Mouse (Mus musculus) gastrocnemius, adult 2 months (tissue): ENCODE data around the gene Asic2. TPM values are rescaled to one million over a fixed set of nuclear protein-coding genes. Genes with fewer than 3 reads are reported as not detected.

Experiments
- DNase-seq: peaks from one replicate; pipeline ENCODE4 v3.0.0; 2022
- H3K27ac ChIP-seq: fragments of 200-600 bp; 2 replicates; pipeline ENCODE4 v1.8.1; 2022; ENCODE audit warnings: mild to moderate bottlenecking
- H3K4me3 ChIP-seq: fragments of 200-600 bp; 2 replicates; pipeline ENCODE4 v1.8.1; 2022; ENCODE audit warnings: mild to moderate bottlenecking, moderate library complexity
- CTCF ChIP-seq: fragments of 200-600 bp; IDR thresholded peaks from 2 replicates; pipeline ENCODE4 v1.8.1; 2022; ENCODE audit warnings: antibody characterized with exemption, mild to moderate bottlenecking, moderate library complexity
- intact Hi-C: fragments of 180-260 bp; cut with DNase I; formaldehyde crosslinking; loops from one replicate; pipeline ENCODE4 v1.15.1; 2025
- total RNA-seq, 2 experiments: library from RNA; stranded (reverse); gene quantifications; 2 replicates each; pipeline ENCODE4 v1.2.3; 2021

The Asic2 gene
- total RNA-seq, 2 experiments from 2014 or later: 0.10 TPM; not detected in 1

GRCm38 (mm10) chr11:81239966-81240681 lies 728.1 kb downstream of the Asic2 start:
- DNase-seq: peak; percentile 35
- no peak overlapping the region for H3K27ac ChIP-seq
- peak; percentile 59 for TF ChIP-seq CTCF
- no peak overlapping the region for H3K4me3 ChIP-seq
- intact Hi-C loops: no loop called here

- intact Hi-C loops: no loop called here
- no peak for TF ChIP-seq CTCF
- DNase-seq: no peak
- H3K27ac ChIP-seq: no peak overlapping the region
- no peak overlapping the region for H3K4me3 ChIP-seq
Measured at GRCm38 (mm10) chr11:81239091-81239490, 729.2 kb downstream of the Asic2 start.

- TF ChIP-seq CTCF: no peak
- H3K4me3 ChIP-seq: no peak overlapping the region
- no peak for DNase-seq
- no peak overlapping the region for H3K27ac ChIP-seq
- intact Hi-C loops: no loop called here
Measured at GRCm38 (mm10) chr11:81236070-81236469, 732.2 kb downstream of the Asic2 start.

GRCm38 (mm10) chr11:81223361-81223760 lies 744.9 kb downstream of the Asic2 start:
- no peak for TF ChIP-seq CTCF
- no peak overlapping the region for H3K27ac ChIP-seq
- DNase-seq: no peak
- no peak overlapping the region for H3K4me3 ChIP-seq
- intact Hi-C loops: no loop called here

- intact Hi-C loops: no loop called here
- H3K4me3 ChIP-seq: no peak overlapping the region
- no peak for TF ChIP-seq CTCF
- H3K27ac ChIP-seq: no peak overlapping the region
- no peak for DNase-seq
Measured at GRCm38 (mm10) chr11:81220786-81221185, 747.5 kb downstream of the Asic2 start.

GRCm38 (mm10) chr11:81205471-81205870 lies 762.8 kb downstream of the Asic2 start:
- Histone ChIP-seq H3K27ac (no peak overlapping the region), H3K4me3 (no peak overlapping the region)
- DNase-seq: no peak
- TF ChIP-seq CTCF: no peak
- intact Hi-C loops: no loop called here

- Histone ChIP-seq H3K4me3 (no peak overlapping the region), H3K27ac (no peak overlapping the region)
- TF ChIP-seq CTCF: no peak
- intact Hi-C loops: no loop called here
- no peak for DNase-seq
Measured at GRCm38 (mm10) chr11:81202578-81202977, 765.7 kb downstream of the Asic2 start.

GRCm38 (mm10) chr11:81193856-81194255 lies 774.4 kb downstream of the Asic2 start:
- intact Hi-C loops: no loop called here
- Histone ChIP-seq H3K4me3 (no peak overlapping the region), H3K27ac (no peak overlapping the region)
- no peak for TF ChIP-seq CTCF
- no peak for DNase-seq

GRCm38 (mm10) chr11:81192155-81192554 lies 776.1 kb downstream of the Asic2 start:
- TF ChIP-seq CTCF: no peak
- intact Hi-C loops: no loop called here
- no peak for DNase-seq
- Histone ChIP-seq H3K27ac (no peak overlapping the region), H3K4me3 (no peak overlapping the region)

- intact Hi-C loops: no loop called here
- no peak for TF ChIP-seq CTCF
- no peak for DNase-seq
- Histone ChIP-seq H3K4me3 (no peak overlapping the region), H3K27ac (no peak overlapping the region)
Measured at GRCm38 (mm10) chr11:81189103-81189502, 779.2 kb downstream of the Asic2 start.

GRCm38 (mm10) chr11:81187851-81188250 lies 780.4 kb downstream of the Asic2 start:
- intact Hi-C loops: no loop called here
- no peak for TF ChIP-seq CTCF
- no peak for DNase-seq
- Histone ChIP-seq H3K27ac (no peak overlapping the region), H3K4me3 (no peak overlapping the region)

- no peak overlapping the region for H3K4me3 ChIP-seq
Measured at GRCm38 (mm10) chr11:81184721-81185120, 783.5 kb downstream of the Asic2 start.

GRCm38 (mm10) chr11:81164890-81165289 lies 803.4 kb downstream of the Asic2 start:
- no peak overlapping the region for H3K27ac ChIP-seq
- intact Hi-C loops: no loop called here
- no peak overlapping the region for H3K4me3 ChIP-seq
- no peak for TF ChIP-seq CTCF
- no peak for DNase-seq

More at GRCm38 (mm10) chr11:81184721-81185120, 783.5 kb downstream of the Asic2 start:
- intact Hi-C loops: no loop called here
- DNase-seq: no peak
- TF ChIP-seq CTCF: no peak
- no peak overlapping the region for H3K27ac ChIP-seq

- no peak for TF ChIP-seq CTCF
- H3K4me3 ChIP-seq: no peak overlapping the region
- DNase-seq: no peak
- no peak overlapping the region for H3K27ac ChIP-seq
- intact Hi-C loops: no loop called here
Measured at GRCm38 (mm10) chr11:81163056-81163455, 805.2 kb downstream of the Asic2 start.
